Mouse (Mus musculus): ENCODE results near the gene B230217C12Rik.
"Not testable (repeated sequence)": the region's sequence is repeated elsewhere in the genome, so short reads cannot be mapped to it uniquely, and the experiment has no call there.

Gene B230217C12Rik

DNA sequence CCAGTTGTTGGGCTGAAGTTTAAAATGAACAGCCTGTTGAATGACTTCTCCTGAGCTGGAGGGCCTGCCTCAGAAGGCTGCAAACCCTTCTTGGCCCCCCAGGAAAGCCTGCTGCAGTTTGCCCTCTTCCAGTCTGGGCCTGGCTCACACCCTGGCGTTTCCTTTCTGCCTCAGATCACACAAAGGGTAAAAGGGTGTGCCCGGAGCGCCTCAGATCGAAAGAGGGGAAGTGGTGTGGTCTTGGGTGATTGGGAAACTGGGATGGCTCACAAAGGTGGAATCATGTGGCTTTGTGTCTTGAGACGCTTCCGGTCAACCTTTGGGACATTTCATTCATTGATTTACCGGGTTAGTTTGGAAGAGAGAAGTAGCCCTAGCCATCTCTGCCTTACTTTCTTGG lies 14.2 kb upstream of the B230217C12Rik start:
- H3K36me3 ChIP-seq (ENCODE audit: control insufficient read depth, insufficient read depth, low read length, poor library complexity, severe bottlenecking) = no peaks in the 10 kb centered on the region; the same call in 1 of the 2 replicates
- no peaks in the 10 kb centered on the region for H3K27me3 ChIP-seq (ENCODE audit: control insufficient read depth, insufficient read depth, low read length, poor library complexity, severe bottlenecking)
- no peak for DNase-seq (ENCODE audit: low read depth, low spot score)

DNA sequence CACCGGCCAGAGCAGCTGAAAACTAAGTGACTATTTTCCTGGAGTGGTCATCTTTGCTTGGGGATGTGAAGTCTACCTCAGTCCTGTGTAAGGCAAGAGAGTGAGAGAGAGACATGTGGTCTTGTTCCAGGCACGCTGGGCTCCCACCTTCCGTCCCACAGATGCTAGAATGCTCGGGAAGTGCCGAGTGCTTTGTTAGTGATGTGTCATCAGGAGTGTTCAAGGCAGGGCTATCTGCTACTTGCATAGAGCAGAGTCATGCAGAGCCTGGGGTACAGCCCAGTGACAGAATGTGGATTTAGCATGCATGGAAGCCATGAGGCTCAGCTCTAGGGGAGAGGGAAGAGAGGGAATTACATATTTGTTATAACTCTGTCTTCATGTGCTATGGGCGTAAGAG lies 12.9 kb upstream of the B230217C12Rik start:
- DNase-seq (ENCODE audit: low read depth, low spot score) = no peak
- Histone ChIP-seq H3K36me3 (ENCODE audit: control insufficient read depth, insufficient read depth, low read length, poor library complexity, severe bottlenecking) (no peaks in the 10 kb centered on the region; the same call in 1 of the 2 replicates), H3K27me3 (ENCODE audit: control insufficient read depth, insufficient read depth, low read length, poor library complexity, severe bottlenecking) (no peaks in the 10 kb centered on the region)

DNA sequence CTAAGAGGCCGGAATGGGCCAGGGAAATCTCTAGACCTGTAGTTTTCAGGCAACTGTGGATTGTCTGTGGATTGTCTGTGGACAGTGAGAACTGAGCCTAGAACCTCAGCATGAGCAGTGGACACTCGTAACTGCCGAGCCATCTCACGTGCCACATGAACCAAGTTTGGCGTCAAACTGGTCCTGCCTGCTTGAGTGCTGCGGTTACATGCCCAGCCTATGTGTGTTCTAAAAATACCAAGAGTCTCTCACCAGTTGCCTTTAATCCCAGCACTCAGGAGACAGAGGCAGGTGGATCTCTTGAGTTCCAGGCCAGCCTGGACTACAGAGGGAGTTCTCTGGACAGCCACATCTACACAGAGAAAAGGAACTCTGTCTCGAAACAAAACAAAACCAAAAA lies 11.2 kb upstream of the B230217C12Rik start:
- DNase-seq (ENCODE audit: low read depth, low spot score) = peak; percentile 52
- H3K36me3 ChIP-seq (ENCODE audit: control insufficient read depth, insufficient read depth, low read length, poor library complexity, severe bottlenecking) = peaks cover 3% of the 10 kb centered on the region
- H3K27me3 ChIP-seq (ENCODE audit: control insufficient read depth, insufficient read depth, low read length, poor library complexity, severe bottlenecking) = no peaks in the 10 kb centered on the region

DNA sequence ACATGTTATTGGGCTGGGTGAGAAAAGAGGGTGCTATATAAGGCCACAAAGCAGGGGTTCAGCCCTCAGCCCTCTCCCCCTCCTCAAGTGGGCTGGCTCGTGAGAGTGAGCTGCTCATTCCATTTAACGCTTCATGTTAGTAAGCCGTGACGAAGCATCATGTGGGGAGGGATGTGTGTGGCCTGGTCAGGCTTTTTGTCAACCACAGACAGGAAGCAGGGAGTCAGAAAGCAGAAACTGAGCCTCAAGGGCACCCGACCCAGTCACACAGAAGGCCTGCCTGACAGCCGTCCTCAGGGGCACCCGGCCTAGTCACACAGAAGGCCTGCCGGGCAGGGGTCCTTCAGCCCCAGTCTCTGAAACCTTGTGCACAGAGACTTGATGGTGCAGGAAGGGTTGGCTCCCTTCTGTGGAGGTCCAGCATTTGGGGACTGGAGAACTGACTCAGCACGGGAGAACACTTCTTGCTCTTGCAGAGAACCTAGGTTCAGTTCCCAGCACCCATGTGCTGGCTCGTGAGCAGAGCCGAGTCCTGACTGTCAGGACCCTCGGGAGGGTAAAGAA lies 10.6 kb upstream of the B230217C12Rik start:
- H3K27me3 ChIP-seq (ENCODE audit: control insufficient read depth, insufficient read depth, low read length, poor library complexity, severe bottlenecking) = no peaks in the 10 kb centered on the region
- DNase-seq (ENCODE audit: low read depth, low spot score) = peak; percentile 88
- H3K36me3 ChIP-seq (ENCODE audit: control insufficient read depth, insufficient read depth, low read length, poor library complexity, severe bottlenecking) = peaks cover 6% of the 10 kb centered on the region

DNA sequence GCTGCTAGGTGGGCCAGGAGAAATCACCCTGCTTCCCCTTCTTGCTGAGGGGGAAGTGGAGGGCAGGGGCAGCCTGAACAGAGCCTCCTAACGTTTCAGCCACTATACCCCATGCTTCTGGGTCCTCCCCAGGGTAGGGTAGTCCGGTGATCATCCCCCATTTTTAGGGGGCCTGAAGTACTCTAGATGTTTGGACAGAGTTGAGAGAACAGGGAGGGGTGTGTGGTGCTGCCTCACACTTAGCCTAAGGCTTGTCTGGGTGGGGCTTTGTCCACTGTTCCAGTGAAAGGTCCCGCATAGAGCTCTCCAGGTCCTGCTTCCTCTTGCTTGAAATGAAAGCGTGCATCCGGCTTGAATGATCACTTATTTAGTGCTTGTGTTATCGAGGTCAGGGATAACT lies 10.1 kb upstream of the B230217C12Rik start:
- Histone ChIP-seq H3K36me3 (ENCODE audit: control insufficient read depth, insufficient read depth, low read length, poor library complexity, severe bottlenecking) (peaks cover 6% of the 10 kb centered on the region), H3K27me3 (ENCODE audit: control insufficient read depth, insufficient read depth, low read length, poor library complexity, severe bottlenecking) (no peaks in the 10 kb centered on the region)
- DNase-seq (ENCODE audit: low read depth, low spot score) = peak; percentile 42

DNA sequence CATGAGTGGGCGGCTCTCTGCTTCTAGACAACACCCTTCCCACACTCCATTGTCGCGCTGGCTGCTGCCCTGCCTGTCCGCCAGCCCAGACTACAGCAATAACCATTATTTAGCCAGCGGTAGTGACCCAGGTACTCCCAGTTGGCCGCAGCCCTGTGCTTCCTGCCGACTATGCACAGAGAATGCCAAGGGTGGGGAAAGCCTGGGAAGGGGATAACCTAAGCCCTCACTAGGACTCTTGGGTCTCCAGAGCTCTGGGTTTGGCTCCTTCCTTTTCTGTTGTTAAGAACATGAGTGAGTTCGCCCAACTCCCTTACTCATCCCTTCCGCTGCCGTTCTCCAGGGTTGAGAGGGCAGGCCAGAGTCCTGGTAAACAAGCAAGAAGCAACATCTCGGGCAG lies 8.6 kb upstream of the B230217C12Rik start:
- Histone ChIP-seq H3K36me3 (ENCODE audit: control insufficient read depth, insufficient read depth, low read length, poor library complexity, severe bottlenecking) (peaks cover 9% of the 10 kb centered on the region), H3K27me3 (ENCODE audit: control insufficient read depth, insufficient read depth, low read length, poor library complexity, severe bottlenecking) (no peaks in the 10 kb centered on the region)

DNA sequence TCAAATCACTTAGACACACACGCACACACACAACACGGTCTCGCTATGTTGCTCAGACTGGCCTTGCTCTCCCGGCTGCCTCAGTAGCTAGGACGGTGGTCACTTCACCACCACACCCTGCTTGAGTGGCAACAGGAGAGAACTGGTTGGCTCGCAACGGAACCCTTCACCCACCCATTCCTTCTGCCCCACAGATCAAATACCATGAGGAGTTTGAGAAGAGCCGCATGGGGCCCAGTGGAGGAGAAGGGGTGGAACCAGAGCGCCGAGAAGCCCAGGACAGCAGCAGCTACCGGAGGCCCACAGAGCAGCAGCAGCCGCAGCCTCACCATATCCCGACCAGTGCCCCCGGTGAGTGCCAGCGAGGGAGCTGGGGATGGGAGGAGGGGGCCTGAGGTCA lies 7.2 kb upstream of the B230217C12Rik start:
- no peak for DNase-seq (ENCODE audit: low read depth, low spot score)
- Histone ChIP-seq H3K36me3 (ENCODE audit: control insufficient read depth, insufficient read depth, low read length, poor library complexity, severe bottlenecking) (peaks cover 9% of the 10 kb centered on the region), H3K27me3 (ENCODE audit: control insufficient read depth, insufficient read depth, low read length, poor library complexity, severe bottlenecking) (no peaks in the 10 kb centered on the region)

More for the DNA sequence above, 8.6 kb upstream of the B230217C12Rik start:
- DNase-seq (ENCODE audit: low read depth, low spot score) = no peak

DNA sequence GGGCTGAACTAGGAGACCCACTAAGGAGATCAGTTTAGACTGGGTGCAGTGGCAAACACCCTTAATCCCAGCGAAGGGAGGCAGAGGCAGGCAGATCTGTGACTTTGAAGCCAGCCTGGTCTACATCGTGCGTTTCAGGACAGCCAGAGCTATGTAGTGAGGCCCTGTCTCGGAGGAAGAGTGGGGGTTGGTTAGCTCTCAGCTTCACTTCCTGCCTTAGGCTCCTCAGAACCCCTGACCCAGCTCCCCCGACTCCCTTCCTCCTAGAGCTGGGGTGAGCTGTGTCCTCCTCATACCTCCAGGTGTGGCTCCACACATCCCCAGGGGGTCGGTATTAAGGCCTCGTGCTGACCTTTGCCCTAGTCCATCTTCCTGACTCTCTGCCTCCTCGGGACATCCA lies 4.0 kb upstream of the B230217C12Rik start:
- H3K36me3 ChIP-seq (ENCODE audit: control insufficient read depth, insufficient read depth, low read length, poor library complexity, severe bottlenecking) = peaks cover 9% of the 10 kb centered on the region
- no peak for DNase-seq (ENCODE audit: low read depth, low spot score)

DNA sequence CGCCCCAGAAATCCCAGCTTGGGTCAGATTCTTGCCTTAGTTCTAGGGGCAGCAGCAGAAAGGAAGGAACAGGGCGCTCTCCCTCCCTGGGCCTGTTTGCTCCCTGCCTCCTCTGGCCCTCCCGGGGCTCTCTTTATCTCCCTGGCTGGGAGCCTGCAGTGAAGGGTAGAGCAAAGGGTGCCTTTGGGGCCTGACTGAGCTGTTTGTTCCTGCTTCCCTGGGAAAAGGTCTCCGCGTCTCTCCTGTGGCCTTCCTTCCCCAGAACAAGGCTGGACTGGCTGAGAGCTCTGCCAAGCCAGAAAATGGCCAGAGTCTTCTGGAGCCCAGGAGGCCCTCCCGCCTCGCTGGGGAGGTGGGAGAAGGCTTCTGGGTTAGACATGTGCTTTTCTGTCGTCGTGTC lies 3.5 kb upstream of the B230217C12Rik start:
- DNase-seq (ENCODE audit: low read depth, low spot score); H3K36me3 ChIP-seq (ENCODE audit: control insufficient read depth, insufficient read depth, low read length, poor library complexity, severe bottlenecking); H3K27me3 ChIP-seq (ENCODE audit: control insufficient read depth, insufficient read depth, low read length, poor library complexity, severe bottlenecking): not testable (repeated sequence)

More for the DNA sequence above, 4.0 kb upstream of the B230217C12Rik start:
- H3K27me3 ChIP-seq (ENCODE audit: control insufficient read depth, insufficient read depth, low read length, poor library complexity, severe bottlenecking) = no peaks in the 10 kb centered on the region

DNA sequence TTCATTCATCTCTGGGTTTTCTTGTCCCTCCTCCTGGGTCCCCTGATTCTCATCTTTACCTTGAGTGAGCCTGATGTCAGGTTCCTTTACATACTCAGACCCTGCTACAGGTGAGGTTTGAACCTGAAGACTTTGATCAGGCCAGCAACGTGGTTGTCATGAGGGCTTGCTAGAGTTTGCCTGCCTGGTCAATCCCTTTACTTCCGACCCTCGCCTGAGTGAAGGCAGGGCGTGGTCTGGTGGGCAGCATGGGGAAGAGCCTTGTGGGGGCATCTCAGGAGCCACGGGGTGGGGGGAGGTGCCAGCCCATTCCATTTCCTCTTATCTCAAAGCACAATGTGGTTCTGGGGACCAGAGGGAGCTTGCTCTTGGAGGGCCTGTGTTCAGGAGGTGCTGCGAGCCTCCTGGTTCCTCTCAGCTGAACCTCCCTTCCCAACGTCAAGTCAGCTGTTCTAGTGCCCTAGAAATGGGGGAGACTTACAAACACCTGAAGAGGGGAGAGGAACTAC lies 2.9 kb upstream of the B230217C12Rik start:
- DNase-seq (ENCODE audit: low read depth, low spot score) = no peak

DNA sequence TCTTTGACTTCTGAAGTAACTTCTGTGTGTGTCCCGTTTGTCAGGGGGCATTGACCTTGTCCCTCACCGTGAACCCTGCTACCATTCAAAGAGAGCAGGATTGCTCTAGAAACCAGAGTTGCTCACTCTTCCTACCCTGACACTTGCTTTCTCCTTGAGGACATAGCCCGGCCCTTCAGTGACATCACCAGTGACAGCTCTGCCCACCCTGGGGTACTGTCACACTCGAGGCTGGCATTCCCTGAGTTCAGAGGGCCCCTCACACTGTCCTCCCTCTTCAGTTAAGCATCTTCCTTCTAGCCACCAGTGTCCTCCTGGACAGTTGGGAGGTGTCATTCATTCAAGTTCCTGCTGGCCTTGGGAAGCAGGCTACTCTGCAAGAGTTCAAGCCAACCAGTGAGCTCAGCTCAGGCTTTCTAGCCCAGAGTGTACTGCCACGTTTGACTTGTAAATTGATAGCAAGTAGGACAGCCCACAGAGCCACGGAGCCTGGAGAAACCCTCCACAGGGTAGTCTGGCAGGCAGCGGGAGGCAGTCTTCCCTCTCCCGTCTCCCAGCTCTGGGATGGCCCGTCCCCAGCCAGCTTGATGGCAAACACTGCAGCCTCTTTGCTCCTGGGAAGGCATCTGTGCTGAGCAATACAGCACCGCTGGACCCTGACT lies 1.7 kb upstream of the B230217C12Rik start:
- DNase-seq (ENCODE audit: low read depth, low spot score) = no peak
- Histone ChIP-seq H3K27me3 (ENCODE audit: control insufficient read depth, insufficient read depth, low read length, poor library complexity, severe bottlenecking) (no peaks in the 10 kb centered on the region), H3K36me3 (ENCODE audit: control insufficient read depth, insufficient read depth, low read length, poor library complexity, severe bottlenecking) (peaks cover 6% of the 10 kb centered on the region; the same call in 1 of the 2 replicates)

More for the DNA sequence above, 2.9 kb upstream of the B230217C12Rik start:
- no peaks in the 10 kb centered on the region for H3K27me3 ChIP-seq (ENCODE audit: control insufficient read depth, insufficient read depth, low read length, poor library complexity, severe bottlenecking)
- H3K36me3 ChIP-seq (ENCODE audit: control insufficient read depth, insufficient read depth, low read length, poor library complexity, severe bottlenecking) = peaks cover 9% of the 10 kb centered on the region

DNA sequence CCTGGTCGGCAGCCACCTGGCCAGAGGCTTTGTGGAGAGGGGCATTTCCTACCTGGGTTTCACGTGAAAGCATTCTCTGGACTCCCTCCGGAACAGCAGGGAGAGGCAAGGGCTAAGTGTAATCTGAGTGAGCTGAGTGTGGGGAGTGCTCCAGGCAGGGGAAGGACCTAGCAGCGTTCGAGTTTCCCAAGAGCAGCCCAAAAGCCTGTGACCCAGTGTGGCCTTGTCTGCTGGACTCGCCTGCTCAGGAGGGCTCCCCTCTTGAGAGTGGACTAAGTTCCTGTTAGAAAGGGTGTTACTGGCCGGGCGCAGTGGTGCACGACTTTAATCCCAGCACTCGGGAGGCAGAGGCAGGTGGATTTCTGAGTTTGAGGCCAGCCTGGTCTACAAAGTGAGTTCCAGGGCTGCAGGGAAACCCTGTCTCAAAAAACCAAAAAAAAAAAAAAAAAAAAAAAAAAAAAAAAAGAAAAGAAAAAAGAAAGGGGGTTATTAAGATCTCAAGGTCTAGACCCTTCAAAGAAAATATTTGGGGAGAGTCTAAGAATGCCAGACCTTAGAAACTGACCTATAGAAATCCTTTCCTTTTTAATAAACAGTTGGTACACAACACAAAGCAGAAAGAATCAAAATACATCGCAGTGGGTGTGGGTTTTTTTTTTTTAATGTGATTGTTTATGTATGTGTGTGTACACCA lies 992 bp upstream of the B230217C12Rik start:
- DNase-seq (ENCODE audit: low read depth, low spot score) = no peak
- no peaks in the 10 kb centered on the region for H3K27me3 ChIP-seq (ENCODE audit: control insufficient read depth, insufficient read depth, low read length, poor library complexity, severe bottlenecking)
- peaks cover 4% of the 10 kb centered on the region; the same call in 1 of the 2 replicates for H3K36me3 ChIP-seq (ENCODE audit: control insufficient read depth, insufficient read depth, low read length, poor library complexity, severe bottlenecking)

DNA sequence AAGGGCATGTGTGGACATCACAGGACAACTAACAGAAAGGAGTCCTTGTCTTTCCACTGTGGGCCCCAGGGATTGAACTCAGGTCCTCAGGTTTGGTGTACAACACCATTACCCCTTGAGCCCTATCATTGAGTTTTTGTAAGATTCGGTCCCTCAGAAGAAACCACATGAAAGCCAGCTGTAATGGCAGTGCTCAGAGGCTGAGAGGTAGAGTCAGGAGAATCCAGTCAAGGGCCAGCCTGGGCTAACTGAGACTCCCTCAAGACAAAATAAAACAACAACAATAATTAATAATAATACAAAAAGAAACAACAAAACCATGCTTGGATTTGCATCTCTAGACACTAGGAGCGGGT lies 467 bp upstream of the B230217C12Rik start:
- Histone ChIP-seq H3K36me3 (ENCODE audit: control insufficient read depth, insufficient read depth, low read length, poor library complexity, severe bottlenecking) (peaks cover 4% of the 10 kb centered on the region; the same call in 1 of the 2 replicates), H3K27me3 (ENCODE audit: control insufficient read depth, insufficient read depth, low read length, poor library complexity, severe bottlenecking) (no peaks in the 10 kb centered on the region)
- no peak for DNase-seq (ENCODE audit: low read depth, low spot score)

DNA sequence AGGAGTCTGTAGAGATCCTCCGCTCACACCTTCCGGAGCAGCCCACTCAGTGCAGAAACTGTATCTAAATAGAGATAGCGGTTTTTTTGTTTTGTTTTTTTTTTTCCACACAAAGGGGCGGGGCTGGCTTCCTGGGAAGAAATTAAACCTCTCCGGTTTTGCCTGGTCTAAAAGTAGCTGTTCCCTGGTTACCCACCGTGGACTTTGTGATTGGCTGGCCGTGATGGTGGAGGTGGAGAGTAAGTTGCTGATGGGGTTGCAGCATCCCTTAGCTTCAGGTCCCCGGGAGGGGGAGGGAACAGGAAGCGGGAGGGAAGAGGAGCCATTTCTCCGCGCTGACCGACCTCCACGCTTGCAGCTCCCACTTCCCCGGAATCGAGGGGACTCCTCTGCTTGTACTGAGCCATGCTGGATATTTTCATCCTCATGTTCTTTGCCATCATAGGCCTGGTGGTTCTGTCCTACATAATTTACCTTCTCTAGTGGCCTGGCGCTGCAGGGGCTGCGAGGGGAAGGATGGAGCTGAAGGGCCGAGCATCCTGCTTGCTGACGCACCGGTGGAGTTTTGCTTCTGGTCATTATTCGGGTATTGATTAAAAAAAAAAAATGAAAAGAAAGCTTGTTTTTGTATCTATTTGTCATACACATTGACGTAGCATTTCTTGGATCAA lies 546 bp downstream of the B230217C12Rik start:
- DNase-seq (ENCODE audit: low read depth, low spot score) = peak; percentile 27
- Histone ChIP-seq H3K36me3 (ENCODE audit: control insufficient read depth, insufficient read depth, low read length, poor library complexity, severe bottlenecking) (no peaks in the 10 kb centered on the region; the same call in 1 of the 2 replicates), H3K27me3 (ENCODE audit: control insufficient read depth, insufficient read depth, low read length, poor library complexity, severe bottlenecking) (no peaks in the 10 kb centered on the region)

DNA sequence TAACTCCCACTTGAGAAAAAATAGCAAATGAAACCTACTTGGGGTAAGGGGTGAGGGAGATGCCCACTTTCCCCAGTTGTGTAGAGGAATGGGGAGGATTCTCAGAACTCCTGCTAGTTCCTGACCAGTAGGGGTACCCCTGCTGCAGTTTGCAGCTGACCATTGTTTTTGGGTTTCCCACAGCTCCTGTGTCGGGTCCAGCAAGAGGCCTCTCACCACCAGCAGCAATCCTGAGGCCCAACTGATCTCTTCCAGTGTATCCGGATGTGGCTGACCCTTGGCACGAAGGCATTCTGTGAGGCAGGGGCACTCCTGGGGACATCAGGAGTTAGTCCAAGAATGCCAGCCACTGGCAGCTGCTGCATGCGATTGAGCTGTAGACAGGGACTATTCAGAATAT lies 1.4 kb downstream of the B230217C12Rik start:
- Histone ChIP-seq H3K27me3 (ENCODE audit: control insufficient read depth, insufficient read depth, low read length, poor library complexity, severe bottlenecking) (no peaks in the 10 kb centered on the region), H3K36me3 (ENCODE audit: control insufficient read depth, insufficient read depth, low read length, poor library complexity, severe bottlenecking) (no peaks in the 10 kb centered on the region)
- no peak for DNase-seq (ENCODE audit: low read depth, low spot score)
